Mouse (Mus musculus) embryonic fibroblast, embryonic 13.5 days (primary cell): Measurements from ENCODE around the gene Prdm15. TPM values are rescaled to one million over a fixed set of nuclear protein-coding genes. Genes with fewer than 3 reads are reported as not detected.

Experiments used
- H3K27ac ChIP-seq: 2 replicates; pipeline ENCODE4 v1.5.1; 2012; ENCODE audit warnings: low read length, control low read depth, inconsistent platforms; ENCODE audit not compliant: insufficient read depth
- H3K4me1 ChIP-seq: 2 replicates; pipeline ENCODE4 v1.6.1; 2011; ENCODE audit warnings: low read length; ENCODE audit not compliant: control insufficient read depth, insufficient read depth
- H3K4me3 ChIP-seq: 2 replicates; pipeline ENCODE4 v1.5.1; 2011; ENCODE audit warnings: mild to moderate bottlenecking, control low read depth, low read length; ENCODE audit not compliant: insufficient read depth
- CTCF ChIP-seq: IDR thresholded peaks from 2 replicates; pipeline ENCODE4 v1.5.1; 2011; ENCODE audit warnings: mild to moderate bottlenecking, control low read depth, low read length, moderate library complexity, borderline replicate concordance; ENCODE audit not compliant: insufficient read depth
- POLR2A ChIP-seq: IDR thresholded peaks from 2 replicates; pipeline ENCODE4 v1.6.1; 2011; ENCODE audit warnings: low read depth, mild to moderate bottlenecking, control low read depth, low read length, moderate library complexity
- polyA plus RNA-seq: library from polyadenylated mRNA; stranded (reverse); fragments of >200 nt; gene quantifications from 2 replicates; pipeline ENCODE4 v1.2.4, GENCODE M21; 2011; ENCODE audit warnings: low read depth; ENCODE audit not compliant: missing spikeins, insufficient read length

Prdm15 gene
- polyA plus RNA-seq, 1 experiment = 9.8 TPM

DNA sequence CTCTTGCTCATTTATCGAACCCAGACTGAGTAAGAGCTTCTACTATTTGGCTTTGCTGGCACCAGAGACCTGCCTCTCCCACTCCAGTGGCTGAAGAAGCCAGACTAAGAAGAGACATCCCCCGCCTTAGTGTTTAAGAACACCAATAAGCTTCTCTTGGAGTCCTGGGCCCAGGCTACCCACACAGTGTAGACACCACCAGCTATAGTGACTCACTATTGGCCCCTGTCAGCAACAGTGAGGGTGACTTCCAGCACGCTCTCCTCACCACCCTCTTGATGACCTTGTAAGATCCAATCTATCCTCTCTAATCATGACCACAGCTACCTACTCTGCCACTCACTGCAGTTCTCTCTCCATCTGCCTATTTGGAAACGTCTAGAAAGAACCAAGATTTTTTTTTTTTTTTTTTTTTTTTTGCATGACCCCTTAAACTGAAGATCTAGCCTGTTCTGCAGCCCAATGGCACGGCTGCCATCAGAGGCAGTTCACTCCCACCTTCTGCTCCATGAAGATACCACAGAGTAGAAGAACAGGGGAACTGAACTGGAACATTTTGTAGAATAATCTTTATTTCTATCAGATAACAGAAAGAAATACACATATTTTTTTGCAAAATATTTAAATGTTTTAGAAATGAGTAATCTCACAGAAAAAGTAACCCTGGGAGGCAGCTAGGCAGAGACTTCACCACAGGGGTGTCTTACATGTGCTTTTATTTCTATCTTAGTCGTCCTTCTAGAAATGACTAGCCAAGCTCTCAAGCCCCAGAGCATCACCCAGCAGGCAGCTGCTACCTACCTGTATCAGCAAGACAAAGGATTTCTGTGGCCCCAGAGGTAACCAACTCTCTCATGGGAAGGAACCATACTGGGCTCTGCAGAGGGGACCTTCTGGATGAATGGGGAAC is 17.8 kb upstream of the Prdm15 start:
- Histone ChIP-seq H3K4me1 (peaks cover 7% of the 10 kb centered on the region; the same call in 1 of the 2 replicates), H3K4me3 (no peak overlapping the region), H3K27ac (peak overlapping the region; percentile 8)
- TF ChIP-seq CTCF = no peak
- TF ChIP-seq POLR2A = no peak

DNA sequence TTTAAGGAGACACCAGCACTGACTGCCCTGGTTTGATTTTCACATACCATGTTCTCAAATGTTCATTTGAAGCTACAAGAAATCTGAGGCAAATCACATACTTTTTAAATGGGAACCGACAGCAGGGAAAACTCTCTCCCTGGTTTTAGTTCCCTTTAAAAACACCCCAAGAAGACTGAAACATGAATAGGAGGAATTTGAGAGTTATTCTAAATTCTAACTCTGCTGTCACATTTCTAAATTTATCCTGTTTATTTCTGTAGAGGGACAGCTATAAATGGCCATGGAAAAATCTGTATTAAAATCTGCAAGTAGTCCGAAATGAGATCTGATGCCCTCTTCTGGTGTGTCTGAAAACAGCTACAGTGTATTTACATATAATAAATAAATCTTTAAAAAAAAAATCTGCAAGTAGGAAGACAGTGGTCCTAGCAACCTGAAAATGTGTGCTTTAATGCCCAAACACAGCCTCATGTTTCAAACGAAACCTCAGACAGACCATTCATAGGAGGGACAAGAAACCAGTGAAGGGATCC is 12.3 kb upstream of the Prdm15 start:
- 0 out of 2 replicates have a peak, but pooled peaks cover under 1% of the 10 kb centered on the region for H3K4me1 ChIP-seq
- H3K27ac ChIP-seq = no peak overlapping the region
- TF ChIP-seq CTCF (no peak), POLR2A (no peak)
- H3K4me3 ChIP-seq = no peak overlapping the region

DNA sequence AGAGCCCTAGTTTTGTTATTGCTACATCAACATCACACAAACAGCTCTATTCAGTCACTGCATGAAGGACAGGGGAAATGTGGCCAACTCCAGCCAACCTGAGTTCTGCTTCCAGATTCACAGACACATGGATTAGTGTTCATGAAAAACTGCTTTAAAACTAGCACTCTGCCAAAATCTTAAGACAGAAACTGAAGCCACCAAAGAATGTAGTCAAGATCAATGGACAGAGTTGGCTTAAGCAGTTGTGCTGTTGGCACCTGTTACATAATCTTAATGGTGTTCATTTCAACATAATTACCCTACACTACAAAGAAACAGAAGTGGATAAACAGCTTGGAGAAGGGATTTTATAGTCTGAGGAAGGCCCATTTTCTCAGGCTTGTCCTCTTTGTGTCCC is 4.4 kb upstream of the Prdm15 start:
- Histone ChIP-seq H3K4me3 (no peak overlapping the region), H3K4me1 (no peaks in the 10 kb centered on the region), H3K27ac (no peak overlapping the region)
- TF ChIP-seq POLR2A (no peak), CTCF (no peak)

DNA sequence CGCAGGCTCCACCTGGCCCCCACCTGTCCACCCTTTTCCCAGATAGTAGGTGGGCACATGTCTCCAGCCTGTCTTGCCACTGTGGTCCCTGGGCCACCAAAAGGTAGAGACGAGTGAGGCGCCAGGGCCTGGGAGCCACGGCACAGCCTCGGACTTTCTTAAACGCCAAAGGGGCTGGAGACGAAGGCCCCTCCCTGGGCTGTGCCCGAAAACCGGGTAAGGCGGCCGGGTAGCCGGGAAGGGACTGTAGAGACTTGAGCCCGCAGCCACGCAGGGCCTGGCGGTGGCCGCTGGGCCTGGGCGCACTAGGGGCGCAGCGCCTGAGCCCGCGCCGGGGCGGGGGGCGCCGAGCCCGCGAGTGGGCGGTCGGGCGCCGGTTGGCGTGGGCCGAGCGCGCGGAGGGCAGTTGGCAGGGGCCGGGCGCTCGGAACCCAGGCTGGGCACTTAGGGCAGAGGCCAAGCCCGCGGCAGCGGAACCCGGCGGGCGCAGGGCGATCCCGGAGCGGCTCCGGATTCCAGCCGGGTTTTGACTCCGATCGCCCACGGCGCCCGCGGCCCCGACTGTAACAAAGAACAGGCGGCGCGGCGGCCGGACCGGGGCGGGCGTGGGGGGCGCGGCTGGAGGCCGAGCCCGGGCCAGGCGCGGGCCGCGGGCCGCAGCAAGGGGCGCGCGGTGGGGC is 449 bp downstream of the Prdm15 start:
- TF ChIP-seq CTCF (no peak), POLR2A (peak; percentile 72)
- H3K4me3 ChIP-seq = peak overlapping the region; percentile 87
- H3K4me1 ChIP-seq = peaks cover 4% of the 10 kb centered on the region; the same call in 1 of the 2 replicates
- peak overlapping the region; percentile 76 for H3K27ac ChIP-seq

DNA sequence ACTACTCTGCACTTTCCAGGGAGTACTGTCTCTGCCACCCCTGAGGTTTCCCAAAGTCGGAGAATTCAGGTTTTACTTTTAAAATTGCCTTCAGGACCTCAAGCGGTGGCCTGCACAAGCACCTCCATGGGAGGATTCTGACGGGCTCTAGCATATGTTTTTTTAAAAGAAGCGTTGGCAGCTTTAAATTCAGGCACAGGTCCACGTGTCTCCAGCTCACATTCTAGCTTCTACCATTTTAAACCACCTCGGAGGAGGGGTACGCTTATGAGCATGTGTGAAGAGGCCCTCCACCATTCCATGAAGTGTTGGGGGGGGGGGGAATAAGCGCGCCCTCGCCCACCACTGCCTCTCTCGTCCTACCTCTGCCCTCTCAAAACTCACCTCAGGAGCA is 986 bp downstream of the Prdm15 start:
- Histone ChIP-seq H3K4me1 (peaks cover 4% of the 10 kb centered on the region; the same call in 1 of the 2 replicates), H3K27ac (peak overlapping the region; percentile 76), H3K4me3 (peak overlapping the region; percentile 87)
- no peak for TF ChIP-seq POLR2A
- no peak for TF ChIP-seq CTCF

DNA sequence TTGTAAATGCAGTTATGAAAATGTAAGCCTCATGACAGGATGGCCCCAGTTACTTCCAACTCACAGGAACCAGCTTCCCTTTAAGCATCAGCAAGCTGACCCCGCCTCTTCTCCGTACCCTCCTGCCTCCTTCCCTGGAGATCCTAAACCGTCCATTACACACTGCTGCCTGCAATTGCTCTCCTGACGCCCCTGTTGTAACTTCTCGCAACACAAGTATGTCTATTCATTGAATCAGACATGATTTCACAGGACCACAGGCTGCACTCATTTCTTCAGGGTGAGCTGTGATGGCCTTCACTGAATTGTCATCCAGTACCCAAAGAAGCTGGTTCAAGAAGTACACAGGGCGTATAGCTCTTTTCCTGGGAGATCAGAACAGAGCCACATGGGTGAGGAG is 2.8 kb downstream of the Prdm15 start:
- Histone ChIP-seq H3K4me3 (no peak overlapping the region), H3K27ac (no peak overlapping the region)
- TF ChIP-seq CTCF (no peak), POLR2A (no peak)

DNA sequence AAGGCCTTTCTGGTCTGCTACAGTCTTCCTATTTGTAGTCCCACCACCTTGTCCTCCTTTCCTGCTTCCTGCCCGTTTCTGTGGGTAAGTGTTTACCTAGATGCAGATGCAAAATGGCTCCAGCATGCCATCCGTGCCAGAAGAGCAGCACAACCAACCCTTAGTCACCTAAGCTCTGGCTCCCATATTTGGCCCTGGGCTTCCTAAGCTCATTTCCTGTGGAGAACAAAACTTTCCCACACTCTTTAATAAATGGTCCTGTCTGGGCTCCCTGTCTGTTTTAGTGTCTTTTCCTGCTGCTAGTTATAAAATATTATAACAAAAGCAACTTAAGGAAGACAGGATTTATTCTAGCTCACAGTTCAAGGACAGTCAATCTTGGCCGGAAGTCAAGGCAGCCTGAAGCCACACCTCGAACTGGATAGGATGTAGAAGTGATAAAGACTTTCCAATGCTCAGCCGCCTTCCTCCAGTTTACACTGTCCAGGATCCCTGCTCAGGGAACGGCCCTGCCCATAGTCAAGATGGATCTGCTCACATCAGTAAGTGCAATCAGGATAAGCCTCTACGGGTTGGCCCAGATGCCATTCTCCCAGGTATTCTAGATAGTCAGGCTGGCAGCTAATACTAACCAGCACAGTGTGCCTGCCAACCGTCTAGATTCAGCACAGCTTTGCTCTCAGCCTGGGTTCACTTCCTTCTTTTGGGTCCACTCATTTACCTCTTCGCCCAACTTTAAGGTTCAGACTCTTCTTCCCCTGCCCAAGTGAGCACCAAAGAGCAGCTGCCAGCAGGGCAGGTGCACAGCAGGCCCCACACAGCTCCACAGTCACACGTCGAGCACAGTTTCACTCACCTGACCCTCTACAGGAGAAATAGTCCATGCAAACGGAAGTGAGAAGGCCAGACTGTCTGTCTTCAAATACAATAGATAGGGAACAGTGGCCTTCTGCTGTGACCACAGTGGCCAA is 6.4 kb downstream of the Prdm15 start:
- TF ChIP-seq CTCF (no peak), POLR2A (no peak)
- no peak overlapping the region for H3K27ac ChIP-seq

More for the DNA sequence above, 2.8 kb downstream of the Prdm15 start:
- H3K4me1 ChIP-seq = peaks cover 4% of the 10 kb centered on the region; the same call in 1 of the 2 replicates

DNA sequence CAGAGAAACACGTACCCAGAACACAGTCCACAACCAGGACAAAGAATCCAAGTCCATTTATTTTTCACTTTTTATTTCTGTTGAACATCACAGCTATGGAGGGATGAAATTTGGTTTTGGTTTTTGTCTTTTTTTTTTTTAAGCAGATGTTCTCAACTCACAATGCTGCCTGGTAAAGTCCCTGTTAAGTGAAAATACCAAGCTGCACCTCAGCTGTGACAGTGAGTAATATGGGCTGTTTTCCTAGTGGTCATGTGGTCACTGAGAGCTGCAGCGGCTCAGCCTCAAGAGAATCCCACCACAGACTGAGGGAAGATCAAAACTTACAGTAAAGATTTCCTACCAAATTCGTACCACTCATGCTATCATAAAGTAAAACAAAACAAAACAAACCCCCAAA is 19.5 kb downstream of the Prdm15 start:
- Histone ChIP-seq H3K4me3 (no peak overlapping the region), H3K4me1 (no peaks in the 10 kb centered on the region), H3K27ac (no peak overlapping the region)
- TF ChIP-seq CTCF (no peak), POLR2A (no peak)

More for the DNA sequence above, 6.4 kb downstream of the Prdm15 start:
- H3K4me3 ChIP-seq = no peak overlapping the region
- H3K4me1 ChIP-seq = peaks cover 4% of the 10 kb centered on the region; the same call in 1 of the 2 replicates

DNA sequence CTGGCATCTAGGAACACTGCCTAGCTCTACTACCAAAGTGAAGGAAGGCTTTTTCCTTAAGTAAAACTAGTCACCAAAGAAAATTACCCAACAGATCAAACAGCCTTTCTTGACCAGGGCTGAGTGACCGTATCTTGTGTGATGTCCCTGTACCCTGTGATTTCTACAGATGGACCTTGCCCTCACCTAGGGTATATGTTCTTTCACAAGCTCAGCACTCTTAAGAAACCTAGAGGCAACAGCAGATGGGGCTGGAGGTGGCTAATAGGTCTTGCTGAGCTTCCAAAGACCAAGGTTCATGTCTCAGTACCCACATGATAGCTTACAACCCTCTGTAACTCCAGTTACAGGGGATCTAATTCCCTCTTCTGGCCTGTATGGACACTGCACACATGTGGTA is 23.4 kb downstream of the Prdm15 start:
- H3K4me1 ChIP-seq = no peaks in the 10 kb centered on the region
- H3K4me3 ChIP-seq = no peak overlapping the region
- no peak overlapping the region for H3K27ac ChIP-seq
- TF ChIP-seq POLR2A (no peak), CTCF (no peak)
